Comparison of ENCODE assay signal across 18 mouse cellular contexts in the genomic region with DNA sequence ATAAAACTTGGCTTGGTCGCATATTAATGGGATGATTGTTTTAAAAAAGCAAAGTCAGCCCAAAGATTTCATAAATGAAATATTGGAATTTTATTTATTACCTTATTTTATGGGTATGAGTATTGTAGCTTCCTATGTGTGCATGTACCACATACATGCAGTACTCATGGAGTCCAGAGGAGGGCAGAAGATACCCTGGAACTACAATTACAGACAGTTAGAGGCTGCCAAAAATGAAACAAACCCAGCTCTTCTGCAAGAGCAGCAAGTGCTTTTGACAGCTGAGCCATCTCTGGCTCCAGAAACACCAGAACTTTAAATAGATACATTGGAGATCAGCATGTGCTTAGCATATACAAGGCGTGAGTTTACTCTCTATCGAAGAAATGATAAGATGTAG.
DNase-seq lines count a peak whose midpoint lies in the region; ATAC-seq and TF ChIP-seq lines count a peak whose summit lies in the region.
"Had no signal": no experiment of that assay in that cellular context is flagged by ENCODE, and none has a peak within 500 bp of the region (broad histone marks: within the 10 kb centered on the region; RNA-seq: fewer than 3 reads in every experiment).

No protein-coding gene starts in this region.

- no peak overlapping the region for H3K4me3 ChIP-seq in gastrocnemius, adult 2 months
- no peak overlapping the region for H3K4me3 ChIP-seq in stomach, postnatal 0 days (ENCODE audit: low read depth, low read length)
- H3K4me3 ChIP-seq: erythroblast, embryonic 14.5 days; limb, embryonic 15.5 days; lung, embryonic 15.5 days; midbrain, embryonic 13.5 days had no signal

- H3K27ac ChIP-seq in gastrocnemius, adult 2 months: no peak overlapping the region
- no peak overlapping the region for H3K27ac ChIP-seq in stomach, postnatal 0 days (replicated peaks)
- H3K27ac ChIP-seq: limb, embryonic 15.5 days; lung, embryonic 15.5 days; midbrain, embryonic 13.5 days had no signal

- intact Hi-C loops in gastrocnemius, adult 2 months (cut with DNase I): loop anchor here (10.0 kb wide), 1 partner anchor 981 kb away; the partner anchor contains the start of gene Fhit

- H3K9me3 ChIP-seq in stomach, postnatal 0 days (ENCODE audit: control insufficient read depth, low read length): no peaks in the 10 kb centered on the region
- H3K9me3 ChIP-seq: limb, embryonic 15.5 days; lung, embryonic 15.5 days; midbrain, embryonic 13.5 days had no signal

- WGBS in stomach, postnatal 0 days: 92% methylated on average over 3 of the region's 3 CpGs

- no peaks in the 10 kb centered on the region for H3K36me3 ChIP-seq in stomach, postnatal 0 days (ENCODE audit: control insufficient read depth, insufficient read depth, low read length)
- H3K36me3 ChIP-seq: lung, embryonic 15.5 days had no signal

- no peak for DNase-seq in gastrocnemius, adult 2 months
- DNase-seq in gastrocnemius, adult 8-10 months (ENCODE audit: low spot score in 2 of 2): no peak
- peak; percentile 41 to 44 for DNase-seq in layer of hippocampus, postnatal 10 days (ENCODE audit: low spot score in 2 of 2)
- no peak for DNase-seq in layer of hippocampus, adult 8-10 months (ENCODE audit: low spot score in 2 of 2)
- DNase-seq in right cerebral cortex, postnatal 4 days: peak; percentile 37
- no peak for DNase-seq in right cerebral cortex, adult 2 months (ENCODE audit: low spot score in 2 of 2)
- DNase-seq in stomach, postnatal 0 days (ENCODE audit: low spot score): no peak
- DNase-seq in thymus, postnatal 10 days (ENCODE audit: low spot score in 2 of 2): no peak
- DNase-seq: adrenal gland, adult 8-10 months; cerebellum, adult 2 months; heart, postnatal 4 days; right cerebral cortex, postnatal 14 days; thymus, postnatal 25 days had no signal

- no peak overlapping the region for H3K4me2 ChIP-seq in stomach, postnatal 0 days (replicated peaks; ENCODE audit: low read depth)
- H3K4me2 ChIP-seq: heart, embryonic 11.5 days; limb, embryonic 15.5 days; lung, embryonic 15.5 days; midbrain, embryonic 13.5 days had no signal

- ATAC-seq in stomach, postnatal 0 days (ENCODE audit: low FRiP score, low TSS enrichment): no peak
- ATAC-seq: midbrain, embryonic 13.5 days had no signal

- H3K9ac ChIP-seq in stomach, postnatal 0 days (ENCODE audit: low read length): no peak overlapping the region
- H3K9ac ChIP-seq: limb, embryonic 15.5 days; lung, embryonic 15.5 days; midbrain, embryonic 13.5 days had no signal

- TF ChIP-seq CTCF in gastrocnemius, adult 2 months (IDR thresholded peaks at IDR 0.05): peak; percentile 50
- TF ChIP-seq CTCF in stomach, postnatal 0 days (IDR thresholded peaks at IDR 0.05; ENCODE audit: low read depth): peak; percentile 36

- TF ChIP-seq EP300 in stomach, postnatal 0 days (optimal IDR thresholded peaks at IDR 0.05): no peak

- H3K27me3 ChIP-seq in stomach, postnatal 0 days (ENCODE audit: control insufficient read depth, insufficient read depth, low read length): no peaks in the 10 kb centered on the region
- H3K27me3 ChIP-seq: limb, embryonic 15.5 days; lung, embryonic 15.5 days had no signal

- H3K4me1 ChIP-seq in stomach, postnatal 0 days (replicated peaks; ENCODE audit: control insufficient read depth, insufficient read depth): no peaks in the 10 kb centered on the region
- H3K4me1 ChIP-seq: limb, embryonic 15.5 days; lung, embryonic 15.5 days had no signal

Comparison
In these comparisons a context has a peak if more than half of its experiments do, and no peak if none do; other contexts are left out.
1. DNase-seq: peak in layer of hippocampus, postnatal 10 days (2 of 2) and right cerebral cortex, postnatal 4 days (single experiment); none in gastrocnemius, adult 2 months (single experiment), gastrocnemius, adult 8-10 months (0 of 2), layer of hippocampus, adult 8-10 months (0 of 2), right cerebral cortex, adult 2 months (0 of 2), stomach, postnatal 0 days (single experiment) and thymus, postnatal 10 days (0 of 2).